Mouse (Mus musculus): ENCODE data around the gene Robo4. TPM values are rescaled to one million over a fixed set of nuclear protein-coding genes. Genes with fewer than 3 reads are reported as not detected.

The Robo4 gene
- polyA plus RNA-seq, 1 experiment from 2014 or later: 5.4 TPM

- Histone ChIP-seq H3K4me2 (peak overlapping the region; percentile 97), H3K27ac (peak overlapping the region; percentile 88), H3K9me3 (no peaks in the 10 kb centered on the region), H3K4me1 (peaks cover 61% of the 10 kb centered on the region), H3K9ac (peak overlapping the region; percentile 71), H3K36me3 (replicated peaks) (no peaks in the 10 kb centered on the region), H3K4me3 (replicated peaks) (peak overlapping the region; percentile 58), H3K27me3 (peaks cover 76% of the 10 kb centered on the region)
- ATAC-seq (ENCODE audit: low FRiP score): peak; percentile 51
- under 1% methylated on average over 81 of the region's 81 CpGs for WGBS
Measured at GRCm38 (mm10) chr9:37460043-37460960, 58.6 kb downstream of the Robo4 start.

DNA sequence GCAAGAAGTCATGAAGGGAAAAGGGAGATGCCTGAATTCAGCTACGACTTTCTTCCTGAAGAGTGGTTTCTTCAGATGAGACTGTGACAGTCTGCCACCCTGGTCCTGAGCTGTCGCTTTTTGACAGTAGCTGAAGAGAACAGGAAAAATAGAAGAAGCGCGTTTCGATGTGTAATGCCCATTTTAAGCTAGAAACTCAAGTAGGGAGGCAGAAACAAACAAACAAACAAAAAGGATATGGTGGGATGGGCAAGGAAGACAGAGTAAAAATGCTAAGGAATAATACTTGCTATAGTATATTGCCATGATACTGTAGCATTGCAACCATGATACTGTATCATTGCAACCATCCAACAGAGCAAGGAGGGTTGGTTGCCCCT lies 59.3 kb downstream of the Robo4 start:
- H3K27ac ChIP-seq: peak overlapping the region; percentile 88
- peak overlapping the region; percentile 71; the same call in 1 of the 2 replicates for H3K9ac ChIP-seq
- no peaks in the 10 kb centered on the region for H3K9me3 ChIP-seq
- 9% methylated on average over 5 of the region's 5 CpGs for WGBS
- peak overlapping the region; percentile 58 for H3K4me3 ChIP-seq (replicated peaks)
- no peak for ATAC-seq (ENCODE audit: low FRiP score)
- peak overlapping the region; percentile 97 for H3K4me2 ChIP-seq
- peaks cover 55% of the 10 kb centered on the region for H3K4me1 ChIP-seq
- no peaks in the 10 kb centered on the region for H3K36me3 ChIP-seq (replicated peaks)
- H3K27me3 ChIP-seq: peaks cover 74% of the 10 kb centered on the region

- H3K9ac ChIP-seq: no peak overlapping the region
- H3K4me1 ChIP-seq: peaks cover 48% of the 10 kb centered on the region
- no peaks in the 10 kb centered on the region for H3K9me3 ChIP-seq
- WGBS: 5% methylated on average over 3 of the region's 3 CpGs
- H3K4me2 ChIP-seq: no peak overlapping the region
- no peak for ATAC-seq (ENCODE audit: low FRiP score)
- peaks cover 71% of the 10 kb centered on the region for H3K27me3 ChIP-seq
- H3K36me3 ChIP-seq (replicated peaks): no peaks in the 10 kb centered on the region
- no peak overlapping the region for H3K4me3 ChIP-seq (replicated peaks)
- no peak overlapping the region for H3K27ac ChIP-seq
Measured at GRCm38 (mm10) chr9:37461571-37461970, 59.9 kb downstream of the Robo4 start.

GRCm38 (mm10) chr9:37462764-37463163 lies 61.1 kb downstream of the Robo4 start:
- peaks cover 37% of the 10 kb centered on the region for H3K4me1 ChIP-seq
- no peaks in the 10 kb centered on the region for H3K36me3 ChIP-seq (replicated peaks)
- ATAC-seq (ENCODE audit: low FRiP score): no peak
- H3K4me2 ChIP-seq: no peak overlapping the region
- 10% methylated on average over 7 of the region's 7 CpGs for WGBS
- H3K27me3 ChIP-seq: peaks cover 62% of the 10 kb centered on the region
- H3K9me3 ChIP-seq: no peaks in the 10 kb centered on the region
- H3K27ac ChIP-seq: no peak overlapping the region
- H3K4me3 ChIP-seq (replicated peaks): no peak overlapping the region
- H3K9ac ChIP-seq: no peak overlapping the region

Other genes with a start within 250 kb of the Robo4 start
- gene Tmem218, start 193.7 kb upstream of the Robo4 start, polyA plus RNA-seq (2016; fragmentation: Nextera tagmentation; extraction: Ambion mirVana): 12.0 and 13.6 TPM in 2 replicates
- gene Slc37a2, start 146.2 kb upstream of the Robo4 start, polyA plus RNA-seq (2016; fragmentation: Nextera tagmentation; extraction: Ambion mirVana): 1.1 TPM in 2 replicates
- 11.1 and 11.6 TPM in 2 replicates for gene Ccdc15, start 53.5 kb upstream of the Robo4 start, polyA plus RNA-seq (2016; fragmentation: Nextera tagmentation; extraction: Ambion mirVana)
- 0.08 and 0.18 TPM in 2 replicates for gene Hepacam, start 34.5 kb upstream of the Robo4 start, polyA plus RNA-seq (2016; fragmentation: Nextera tagmentation; extraction: Ambion mirVana)
- 22.7 and 24.1 TPM in 2 replicates for gene Robo3, start 31.3 kb downstream of the Robo4 start, polyA plus RNA-seq (2016; fragmentation: Nextera tagmentation; extraction: Ambion mirVana)
- gene Msantd2, start 87.4 kb downstream of the Robo4 start, polyA plus RNA-seq (2016; fragmentation: Nextera tagmentation; extraction: Ambion mirVana): 46.9 and 47.3 TPM in 2 replicates
- gene Esam, start 126.2 kb downstream of the Robo4 start, polyA plus RNA-seq (2016; fragmentation: Nextera tagmentation; extraction: Ambion mirVana): 23.2 and 24.3 TPM in 2 replicates
- gene Vsig2, start 137.4 kb downstream of the Robo4 start, polyA plus RNA-seq (2016; fragmentation: Nextera tagmentation; extraction: Ambion mirVana): 0.32 and 0.82 TPM in 2 replicates
- gene Nrgn, start 151.0 kb downstream of the Robo4 start, polyA plus RNA-seq (2016; fragmentation: Nextera tagmentation; extraction: Ambion mirVana): 3.8 and 4.2 TPM in 2 replicates
- gene Siae, start 153.8 kb downstream of the Robo4 start, polyA plus RNA-seq (2016; fragmentation: Nextera tagmentation; extraction: Ambion mirVana): 7.3 and 7.4 TPM in 2 replicates
- gene Spa17, start 211.8 kb downstream of the Robo4 start, polyA plus RNA-seq (2016; fragmentation: Nextera tagmentation; extraction: Ambion mirVana): 18.9 and 21.2 TPM in 2 replicates

Measured in forebrain, embryonic 12.5 days (tissue).